Mouse (Mus musculus): Measurements from ENCODE around the gene Pgpep1l.
"Not testable (repeated sequence)": the region's sequence is repeated elsewhere in the genome, so short reads cannot be mapped to it uniquely, and the experiment has no call there.

Pgpep1l gene

DNA sequence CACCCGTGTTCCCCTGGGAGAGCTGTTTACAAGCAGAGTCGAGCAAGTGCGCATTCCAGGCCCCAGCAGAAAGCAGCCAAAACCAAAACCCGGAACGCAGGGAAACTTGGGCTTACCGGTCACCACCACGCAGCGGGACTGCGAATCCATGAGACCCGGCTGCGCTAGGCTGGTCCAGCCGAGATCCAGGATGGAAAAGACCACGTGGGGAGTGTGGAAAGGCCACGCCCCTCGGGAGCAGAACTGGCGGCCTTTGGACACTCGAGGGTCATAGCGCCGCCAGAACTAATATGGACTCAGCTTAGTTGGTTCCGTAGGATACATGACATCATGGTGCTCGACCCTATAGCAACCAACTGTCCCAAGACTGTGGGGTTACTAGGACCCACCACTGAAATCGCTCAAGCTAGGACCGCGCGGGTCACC, at the start of gene Pgpep1l:
TSS of gene Pgpep1l (minus strand) at position 206 of the 426 bp plus-strand sequence.
- DNase-seq (ENCODE audit: low read depth) = no peak

DNA sequence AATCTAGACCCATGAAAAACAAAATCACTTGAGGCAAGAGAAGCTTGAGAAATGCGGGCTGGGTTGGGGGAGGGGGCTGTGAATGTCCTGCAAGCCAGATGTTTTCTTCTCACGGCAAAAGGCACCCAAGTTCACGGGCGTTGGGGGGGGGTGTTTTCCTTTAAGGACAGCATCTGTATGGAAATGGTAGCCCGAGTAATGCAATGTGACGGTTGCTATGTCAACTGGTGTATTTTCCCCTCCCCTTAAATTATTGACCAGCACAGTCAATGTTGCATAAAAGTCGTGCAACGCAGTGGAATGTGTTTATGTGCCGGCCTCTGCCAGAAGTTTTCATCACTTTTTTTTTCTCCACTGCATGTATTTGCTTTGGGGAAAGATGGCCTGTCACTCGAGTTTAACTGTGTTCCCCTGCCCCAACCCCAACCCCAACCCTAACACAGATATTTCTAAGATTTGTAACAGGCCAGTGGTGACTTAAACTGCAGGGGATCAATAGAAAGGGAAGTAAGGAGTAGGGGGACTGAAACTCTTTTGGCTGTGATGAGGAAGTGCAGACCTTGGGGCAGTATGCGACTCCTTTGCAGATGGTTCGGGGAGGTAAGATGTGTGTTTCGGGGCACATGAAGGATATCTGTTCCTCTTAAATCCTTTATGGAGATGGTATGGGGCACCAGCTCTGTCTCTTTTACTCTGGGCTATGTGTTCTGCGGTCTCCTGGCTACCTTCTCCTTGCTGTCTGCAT, 49.2 kb upstream of the Pgpep1l start:
- DNase-seq (ENCODE audit: low read depth) = no peak

DNA sequence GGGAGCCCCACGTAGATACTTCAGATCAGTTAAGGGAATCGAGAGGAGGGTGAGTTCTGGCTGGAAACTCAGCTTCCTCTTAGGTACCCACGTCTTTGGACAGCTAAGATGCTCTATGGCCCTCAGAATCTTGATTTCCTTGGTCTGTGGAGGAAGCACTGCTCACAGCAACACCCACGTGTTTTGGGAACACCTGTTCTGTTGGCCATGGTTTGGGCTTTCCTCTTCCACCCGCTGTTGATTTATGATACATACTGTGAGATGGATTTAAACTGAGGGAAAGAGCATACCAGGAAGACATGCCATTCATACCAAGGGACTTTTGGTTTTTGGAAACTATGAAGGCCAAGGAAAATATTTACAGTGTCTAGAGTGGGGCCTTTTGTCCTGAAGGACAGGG, 48.4 kb upstream of the Pgpep1l start:
- DNase-seq (ENCODE audit: low read depth) = no peak

- DNase-seq (ENCODE audit: low read depth) = no peak
These were observed 47.4 kb upstream of the Pgpep1l start for GRCm38 (mm10) chr7:68311469-68311868.

GRCm38 (mm10) chr7:68306756-68307155, 42.7 kb upstream of the Pgpep1l start:
- DNase-seq (ENCODE audit: low read depth) = no peak

DNA sequence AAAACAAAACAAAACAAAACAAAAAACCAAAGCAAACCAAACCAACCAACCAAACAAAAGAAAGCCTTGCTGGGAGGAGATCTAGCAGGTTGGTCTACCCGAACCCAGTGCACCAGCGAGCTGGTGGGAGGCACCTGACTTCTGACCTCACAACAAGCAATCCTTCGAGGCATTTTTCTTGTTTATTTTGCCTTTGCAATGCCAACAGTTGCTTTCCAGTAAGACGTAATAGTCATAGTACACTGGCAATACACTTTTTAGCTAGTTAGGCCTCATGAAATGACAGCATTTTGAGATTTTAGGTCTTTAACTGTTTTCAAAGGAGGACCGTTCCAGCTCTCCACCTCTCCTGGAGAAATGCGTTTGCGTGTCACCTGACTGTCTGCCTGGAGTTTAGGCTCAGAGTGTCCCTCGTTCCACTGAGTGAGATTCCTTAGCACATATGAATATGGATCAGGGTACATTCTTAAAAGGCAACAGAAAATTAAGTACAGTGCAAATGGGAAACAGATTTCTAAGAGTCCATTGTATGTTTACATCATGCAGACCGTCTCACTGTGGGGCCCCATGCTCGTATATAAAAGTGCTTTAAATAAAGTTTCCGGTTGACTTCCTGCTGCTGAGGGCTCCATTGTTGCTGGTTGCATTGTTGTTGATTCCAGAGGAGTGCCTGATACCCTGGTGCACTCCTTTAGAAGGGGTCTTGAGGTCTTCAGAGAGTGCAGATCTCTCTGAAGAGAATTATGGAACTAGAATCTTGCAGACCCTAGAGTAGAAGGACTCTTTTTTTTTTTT, 41.9 kb upstream of the Pgpep1l start:
- no peak for DNase-seq (ENCODE audit: low read depth)

GRCm38 (mm10) chr7:68303685-68304084, 39.7 kb upstream of the Pgpep1l start:
- DNase-seq (ENCODE audit: low read depth) = no peak

DNA sequence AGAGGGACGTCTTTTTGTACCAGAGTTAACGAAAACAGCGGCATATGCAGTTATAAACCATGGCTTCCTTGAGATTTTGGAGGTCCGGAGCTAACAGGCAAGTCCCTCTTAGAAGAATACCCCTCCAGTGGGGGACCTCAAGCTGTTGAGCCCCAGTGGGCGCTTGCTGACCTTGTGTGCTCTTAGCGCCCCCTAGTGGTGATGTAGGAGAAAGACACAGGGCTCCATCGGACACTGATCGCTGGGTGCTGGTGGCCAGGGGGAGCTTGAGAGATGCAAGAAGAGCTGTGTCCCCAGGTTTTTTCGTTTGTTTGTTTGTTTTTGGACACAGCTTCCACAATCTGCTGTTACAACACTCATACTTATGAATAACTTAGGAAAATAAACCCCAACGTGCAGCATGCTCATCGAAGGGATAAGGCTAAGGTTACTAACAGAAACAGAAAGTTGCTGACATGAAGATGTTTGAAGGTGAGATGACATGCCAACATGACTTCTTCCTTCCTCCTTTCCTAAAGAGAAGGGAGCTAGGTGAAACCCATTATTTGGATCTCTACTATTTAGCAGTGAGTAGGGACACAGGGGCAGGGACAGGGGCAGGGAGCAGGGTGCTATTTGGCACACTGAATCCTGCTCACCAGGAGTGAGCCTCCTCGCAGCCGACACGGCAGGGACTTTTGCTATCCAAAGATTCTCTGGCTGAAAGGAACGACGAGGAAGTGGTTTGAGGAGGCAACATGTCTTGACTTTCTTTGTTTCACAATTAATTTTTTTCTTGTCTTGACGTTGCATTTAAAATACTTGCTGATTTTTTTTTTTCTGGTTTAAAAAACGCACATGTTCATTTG, 38.8 kb upstream of the Pgpep1l start:
- peak; percentile 53 for DNase-seq (ENCODE audit: low read depth)

DNA sequence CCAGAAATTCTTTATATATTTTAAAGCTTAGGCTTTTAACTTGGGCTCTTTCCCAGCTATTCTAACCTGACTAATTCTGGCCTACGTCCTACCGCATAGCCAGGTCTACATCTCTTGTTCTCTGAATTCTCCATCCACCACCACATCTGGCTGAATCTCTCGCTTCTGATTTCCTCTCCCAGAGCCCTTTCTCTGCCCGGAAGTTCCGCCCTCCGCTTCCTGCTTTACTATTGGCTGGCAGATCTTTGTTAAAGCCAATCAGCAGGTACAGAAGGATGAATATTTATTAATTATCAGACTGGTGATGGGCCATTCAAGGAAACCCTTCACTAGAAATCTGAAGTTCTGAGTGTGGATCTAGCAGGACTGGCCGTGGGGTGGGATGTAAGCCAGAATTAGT, 37.1 kb upstream of the Pgpep1l start:
- DNase-seq (ENCODE audit: low read depth) = peak; percentile 9

DNA sequence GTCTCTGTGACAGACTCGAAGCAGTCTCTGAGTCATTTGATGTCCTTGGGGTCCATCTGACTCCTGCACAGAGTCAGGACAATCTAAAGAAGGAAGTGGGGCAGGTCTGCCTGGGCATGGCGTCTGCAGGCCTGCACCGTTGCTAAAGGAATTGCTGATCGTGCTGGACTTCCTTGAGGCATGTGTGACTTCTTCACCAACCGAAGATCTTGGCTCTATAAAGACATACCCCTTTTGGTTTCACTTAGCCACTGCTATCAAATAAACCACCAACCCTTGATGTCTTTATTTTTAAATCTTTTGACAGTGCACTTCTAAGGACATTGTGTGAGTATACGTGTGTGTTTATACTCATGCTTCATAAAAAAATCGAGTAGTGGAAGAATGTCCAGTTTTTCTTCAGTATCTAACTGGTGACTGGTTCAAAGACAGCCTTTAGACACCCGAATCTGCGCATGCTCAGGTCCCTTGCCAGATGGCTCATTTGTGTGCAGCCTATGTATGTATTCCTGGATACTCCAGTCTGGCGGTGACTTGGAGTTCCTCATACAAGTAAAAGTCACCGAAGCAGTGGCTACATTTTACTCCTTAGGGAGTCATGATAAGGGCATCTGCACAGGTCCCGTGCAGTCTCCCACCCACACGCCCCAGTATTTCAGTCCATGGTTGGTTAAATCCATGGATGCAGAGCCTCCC, 34.5 kb upstream of the Pgpep1l start:
- no peak for DNase-seq (ENCODE audit: low read depth)

DNA sequence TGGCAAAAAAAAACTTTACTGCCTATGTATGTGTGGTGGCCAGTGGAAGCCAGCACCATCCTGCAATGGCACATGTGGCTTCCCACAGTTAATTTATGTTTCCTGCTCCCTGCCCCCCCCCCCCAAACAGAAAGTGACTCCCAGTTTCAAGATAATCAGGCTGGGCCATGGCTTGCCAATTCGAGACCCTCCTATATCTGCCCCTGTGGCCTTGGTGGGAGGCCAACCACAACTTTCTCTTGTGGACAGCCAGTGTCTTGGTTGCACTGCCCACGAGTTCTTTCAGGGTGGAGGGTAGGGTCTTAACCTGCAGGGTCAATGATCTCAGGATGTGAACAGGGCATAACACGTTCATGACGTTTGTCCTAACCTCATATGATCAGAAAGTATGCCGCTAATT, 32.5 kb upstream of the Pgpep1l start:
- DNase-seq (ENCODE audit: low read depth) = no peak

- no peak for DNase-seq (ENCODE audit: low read depth)
These were observed 30.2 kb upstream of the Pgpep1l start for GRCm38 (mm10) chr7:68293997-68294789.

GRCm38 (mm10) chr7:68291603-68292002, 27.6 kb upstream of the Pgpep1l start:
- no peak for DNase-seq (ENCODE audit: low read depth)

DNA sequence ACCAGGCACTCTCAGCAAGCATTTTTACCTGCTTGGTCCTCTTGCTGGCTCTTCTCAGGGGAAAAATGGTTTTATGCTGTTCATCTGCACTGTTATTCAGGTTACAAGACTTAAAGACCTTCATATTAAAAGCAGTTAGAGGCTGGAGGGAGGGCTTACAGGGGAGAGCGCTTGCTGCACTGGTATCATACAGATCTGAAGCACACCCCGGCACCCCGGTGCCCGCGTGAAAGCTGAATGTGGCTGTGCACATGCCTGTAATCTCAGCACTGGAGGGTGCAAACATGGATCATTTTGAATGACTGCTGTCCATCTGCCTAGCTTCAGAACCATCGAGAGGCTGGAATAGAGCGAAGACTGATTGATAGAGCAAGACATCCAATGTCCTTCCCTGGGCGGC, 25.0 kb upstream of the Pgpep1l start:
- no peak for DNase-seq (ENCODE audit: low read depth)

GRCm38 (mm10) chr7:68288000-68288399, 24.0 kb upstream of the Pgpep1l start:
- not testable (repeated sequence) for DNase-seq (ENCODE audit: low read depth)

DNA sequence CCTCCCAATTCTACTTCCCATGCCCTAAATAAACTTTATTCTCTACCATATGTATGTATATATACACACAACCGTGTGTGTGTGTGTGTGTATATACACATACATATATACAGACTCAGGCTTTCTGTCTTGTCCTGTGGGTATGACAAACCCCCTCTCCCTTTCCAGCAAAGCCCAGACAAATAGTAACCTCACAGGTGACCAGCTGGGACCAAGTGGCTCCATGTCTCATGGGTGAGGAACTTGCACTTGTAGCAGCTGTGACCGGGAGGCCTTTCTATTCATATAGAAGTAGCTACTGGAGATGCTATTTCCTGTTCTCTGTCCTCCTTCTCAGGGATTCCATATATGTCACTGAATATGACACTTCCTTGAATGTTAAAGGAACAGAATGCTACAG, 23.5 kb upstream of the Pgpep1l start:
- DNase-seq (ENCODE audit: low read depth) = no peak

DNA sequence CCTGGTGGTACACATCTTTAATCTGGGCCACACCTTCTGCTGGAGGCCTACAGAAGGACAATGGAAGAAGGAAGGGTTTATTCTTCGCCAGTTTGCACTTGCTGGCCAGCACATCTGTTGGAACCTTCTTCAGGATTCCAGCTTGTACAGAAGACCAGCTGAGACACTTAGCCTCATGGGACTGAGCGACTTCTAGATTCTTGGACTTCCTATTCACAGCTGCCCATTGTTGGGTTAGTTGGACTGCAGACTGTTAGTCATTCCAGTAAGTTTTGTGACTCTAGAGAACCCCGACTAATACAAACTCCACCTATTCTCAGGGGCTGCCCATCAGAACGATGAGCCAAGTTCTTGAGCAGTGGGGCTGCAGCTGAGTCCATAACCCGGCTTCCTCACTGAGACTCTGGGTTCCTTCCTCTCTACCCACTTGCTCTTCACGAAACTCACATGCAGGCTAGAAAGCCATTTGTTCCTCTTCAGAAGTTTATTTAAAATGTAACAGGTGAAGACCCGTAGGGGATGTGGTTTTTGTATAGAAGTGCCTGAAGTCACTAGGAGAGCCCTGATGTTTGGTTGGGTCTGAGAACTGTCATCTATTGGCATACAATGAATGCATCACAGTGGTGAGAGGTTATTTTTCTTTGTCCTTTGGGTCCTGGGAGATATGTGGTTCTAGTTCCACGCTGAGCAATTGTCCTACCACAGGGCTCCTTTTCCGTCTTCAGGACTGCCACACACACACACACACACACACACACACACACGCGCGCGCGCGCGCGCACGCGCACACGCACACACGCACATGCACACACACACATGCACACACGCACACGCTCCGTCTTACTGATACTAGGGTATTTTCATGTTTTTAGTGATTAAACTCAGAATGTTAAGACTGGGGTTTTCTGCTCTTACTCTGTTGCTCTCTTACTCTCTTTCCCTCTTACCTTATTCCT, 22.8 kb upstream of the Pgpep1l start:
- DNase-seq (ENCODE audit: low read depth) = no peak

DNA sequence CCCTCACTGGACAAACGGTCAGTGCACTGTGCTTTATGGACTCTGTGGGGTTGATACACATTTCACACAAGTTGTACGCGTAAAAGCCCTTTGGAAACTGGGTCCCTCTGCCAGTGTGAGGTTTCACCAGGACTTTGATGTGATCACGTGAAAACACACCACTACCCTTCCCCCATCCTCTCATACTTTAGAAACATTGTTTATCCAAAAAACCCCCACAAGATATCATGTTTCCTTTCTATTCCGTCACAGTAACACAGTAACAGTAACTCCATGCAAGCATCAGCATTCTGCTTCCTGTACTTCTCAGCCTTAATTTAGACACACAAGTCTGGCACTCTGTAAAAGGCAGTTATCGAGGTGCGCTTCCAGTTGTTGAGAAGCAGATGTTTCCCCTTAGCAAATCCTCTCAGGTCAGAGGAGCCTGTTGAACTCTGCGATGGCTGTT, 21.8 kb upstream of the Pgpep1l start:
- no peak for DNase-seq (ENCODE audit: low read depth)

DNA sequence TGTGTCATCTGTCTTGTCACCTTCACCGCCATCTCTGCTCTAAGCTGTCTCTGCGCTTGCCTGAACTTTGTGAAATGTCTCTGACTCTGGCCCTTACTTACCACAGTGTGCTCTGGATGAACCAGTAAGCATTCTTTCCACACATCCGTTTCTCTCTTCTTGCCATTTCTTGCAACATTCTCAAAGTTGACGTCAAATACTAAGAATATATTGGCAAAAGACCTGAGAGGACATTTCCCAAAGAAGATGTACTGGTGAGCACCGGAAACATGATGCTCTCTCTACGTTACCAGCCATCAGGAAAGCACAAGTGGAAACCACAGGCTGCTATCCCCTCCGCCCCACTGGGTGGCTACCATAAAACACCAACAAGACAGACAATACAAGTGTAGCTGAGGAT, 19.7 kb upstream of the Pgpep1l start:
- DNase-seq (ENCODE audit: low read depth) = no peak

DNA sequence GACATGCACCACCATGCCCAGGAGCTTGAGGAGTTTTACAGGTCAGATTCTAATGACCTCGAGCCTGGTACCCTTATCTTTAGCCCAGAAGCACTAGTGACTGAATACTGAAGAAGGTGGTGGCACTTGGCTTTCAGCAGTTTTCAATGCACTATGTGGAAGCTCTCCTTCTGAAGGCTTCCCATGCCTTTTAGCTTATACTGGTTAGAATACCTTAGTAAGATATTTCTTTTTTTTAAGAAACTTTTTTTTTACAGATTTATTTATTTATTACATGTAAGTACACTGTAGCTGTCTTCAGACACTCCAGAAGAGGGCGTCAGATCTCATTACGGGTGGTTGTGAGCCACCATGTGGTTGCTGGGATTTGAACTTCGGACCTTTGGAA, 19.1 kb upstream of the Pgpep1l start:
- DNase-seq (ENCODE audit: low read depth) = not testable (repeated sequence)

Measured in c-Kit-positive CD71-positive TER-119-negative erythroid progenitor cells, embryonic 14.5 days (primary cell).